Mouse (Mus musculus) small intestine, adult 2 months (tissue): ENCODE results near the gene Hoxa9. TPM values are rescaled to one million over a fixed set of nuclear protein-coding genes. Genes with fewer than 3 reads are reported as not detected.

Experiments
- H3K27ac ChIP-seq: fragments of 200-500 bp; 2 replicates; pipeline ENCODE4 v1.5.1; 2012; ENCODE audit warnings: low read depth, low read length, control low read depth, inconsistent platforms; ENCODE audit not compliant: insufficient read depth
- H3K27me3 ChIP-seq: fragments of 200-500 bp; 2 replicates; pipeline ENCODE4 v1.6.1; 2012; ENCODE audit warnings: mild to moderate bottlenecking, moderate library complexity, low read length, inconsistent platforms; ENCODE audit not compliant: control insufficient read depth, insufficient read depth
- H3K36me3 ChIP-seq: fragments of 200-500 bp; 2 replicates; pipeline ENCODE4 v1.6.1; 2012; ENCODE audit warnings: mild to moderate bottlenecking, low read length, control low read depth, inconsistent platforms; ENCODE audit not compliant: control insufficient read depth, insufficient read depth
- H3K4me1 ChIP-seq: fragments of 200-500 bp; 2 replicates; pipeline ENCODE4 v1.6.1; 2012; ENCODE audit warnings: low read length, inconsistent platforms, mixed read lengths; ENCODE audit not compliant: control insufficient read depth, insufficient read depth, insufficient read length
- H3K4me3 ChIP-seq: fragments of 200-500 bp; 2 replicates; pipeline ENCODE4 v1.5.1; 2012; ENCODE audit warnings: low read depth, mild to moderate bottlenecking, control low read depth, inconsistent platforms, low read length, moderate library complexity
- CTCF ChIP-seq: fragments of 200-500 bp; IDR thresholded peaks from 2 replicates; pipeline ENCODE4 v1.5.1; 2012; ENCODE audit warnings: low read depth, mild to moderate bottlenecking, control low read depth, inconsistent platforms, low read length, moderate library complexity, mixed read lengths; ENCODE audit not compliant: insufficient replicate concordance, insufficient read length; ENCODE audit errors: extremely low read depth
- POLR2A ChIP-seq: fragments of 200-500 bp; IDR thresholded peaks from 2 replicates; pipeline ENCODE4 v1.6.1; 2012; ENCODE audit warnings: low read depth, mild to moderate bottlenecking, control low read depth, inconsistent platforms, low read length, moderate library complexity
- WGBS: fragments of 180-500 bp; shearing (Covaris S2); methylation state at CpG from one replicate; pipeline ENCODE4 v1.1.7; 2018; 5-methylcytosine and 5-hydroxymethylcytosine counted together
- polyA plus RNA-seq: library from polyadenylated mRNA; depleted of rRNA; stranded (reverse); fragments of >200 nt; gene quantifications from 2 replicates; pipeline ENCODE4 v1.2.3, GENCODE M21; 2012

Gene Hoxa9
- polyA plus RNA-seq, 1 experiment = not detected

- no peak for TF ChIP-seq CTCF
- no peak for TF ChIP-seq POLR2A
- Histone ChIP-seq H3K4me1 (no peaks in the 10 kb centered on the region; the same call in 1 of the 2 replicates), H3K27me3 (peaks cover 87% of the 10 kb centered on the region), H3K36me3 (no peaks in the 10 kb centered on the region), H3K4me3 (no peak overlapping the region), H3K27ac (no peak overlapping the region)
- WGBS = 7% methylated on average over 23 of the region's 23 CpGs
Measured at GRCm38 (mm10) chr6:52232984-52233545, 2.2 kb upstream of the Hoxa9 start.

DNA sequence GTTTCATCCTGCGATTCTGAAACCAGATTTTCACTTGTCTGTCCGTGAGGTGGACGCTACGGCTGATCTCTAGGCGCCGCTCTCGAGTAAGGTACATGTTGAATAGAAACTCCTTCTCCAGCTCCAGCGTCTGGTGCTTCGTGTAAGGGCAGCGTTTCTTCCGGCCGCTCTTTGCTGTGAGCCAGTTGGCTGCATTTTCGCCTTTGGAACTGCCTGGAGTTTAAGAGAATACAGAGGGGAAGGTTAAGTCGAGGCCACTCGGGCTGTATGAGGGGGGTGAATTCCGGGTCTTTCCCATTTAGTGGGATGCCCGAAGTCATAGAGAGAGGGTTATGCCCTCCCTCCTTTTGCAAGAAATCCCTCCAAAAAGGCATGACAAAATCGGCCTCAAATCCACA lies 1.7 kb upstream of the Hoxa9 start:
- Histone ChIP-seq H3K4me3 (no peak overlapping the region), H3K36me3 (no peaks in the 10 kb centered on the region), H3K4me1 (no peaks in the 10 kb centered on the region; the same call in 1 of the 2 replicates), H3K27me3 (peaks cover 86% of the 10 kb centered on the region), H3K27ac (no peak overlapping the region)
- 1% methylated on average over 18 of the region's 18 CpGs for whole genome bisulfite sequencing
- no peak for TF ChIP-seq CTCF
- no peak for TF ChIP-seq POLR2A

DNA sequence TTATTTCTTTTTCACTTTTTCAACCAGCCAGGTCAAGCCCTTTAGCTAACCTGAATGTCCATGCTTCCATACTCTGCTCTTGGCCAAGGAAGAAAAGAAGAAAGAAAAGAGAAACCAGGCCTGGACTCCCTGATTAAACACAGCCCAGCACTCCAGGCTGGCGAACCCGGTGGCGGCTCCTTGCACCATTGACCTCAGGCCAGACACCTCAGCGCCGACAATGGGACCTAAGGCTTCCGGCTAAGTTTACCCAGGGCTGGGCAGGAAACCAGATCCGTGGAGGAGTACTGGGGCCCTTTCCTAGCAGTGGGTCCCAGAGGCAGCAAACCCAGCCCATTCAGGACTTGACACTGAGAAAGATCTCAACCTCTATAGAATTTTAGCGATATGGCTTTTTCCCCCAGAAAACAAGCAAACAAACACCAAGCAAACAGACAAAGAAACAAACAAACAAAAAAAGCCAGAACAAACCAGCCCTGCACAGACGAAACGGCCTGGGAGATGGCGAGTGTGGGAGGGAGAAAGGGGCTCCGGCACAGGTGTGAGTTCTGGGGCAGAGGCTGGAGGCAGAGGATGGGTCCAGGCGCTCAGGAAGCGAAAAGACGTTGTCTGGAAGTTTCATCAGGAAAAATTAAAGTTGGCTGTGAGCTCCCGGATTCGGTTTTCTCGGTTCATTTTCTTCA lies 1.1 kb upstream of the Hoxa9 start:
- no peak overlapping the region for H3K4me3 ChIP-seq
- no peak overlapping the region for H3K27ac ChIP-seq
- 4% methylated on average over 18 of the region's 18 CpGs for WGBS
- no peak for TF ChIP-seq CTCF
- TF ChIP-seq POLR2A = no peak
- H3K27me3 ChIP-seq = peaks cover 87% of the 10 kb centered on the region
- no peaks in the 10 kb centered on the region; the same call in 1 of the 2 replicates for H3K4me1 ChIP-seq
- H3K36me3 ChIP-seq = no peaks in the 10 kb centered on the region

GRCm38 (mm10) chr6:52229558-52230416 lies 1.1 kb downstream of the Hoxa9 start:
- Histone ChIP-seq H3K4me1 (peaks cover 4% of the 10 kb centered on the region; the same call in 1 of the 2 replicates), H3K36me3 (no peaks in the 10 kb centered on the region), H3K27me3 (peaks cover 92% of the 10 kb centered on the region), H3K27ac (no peak overlapping the region), H3K4me3 (no peak overlapping the region)
- TF ChIP-seq POLR2A (no peak), CTCF (no peak)
- 4% methylated on average over 44 of the region's 44 CpGs for WGBS

DNA sequence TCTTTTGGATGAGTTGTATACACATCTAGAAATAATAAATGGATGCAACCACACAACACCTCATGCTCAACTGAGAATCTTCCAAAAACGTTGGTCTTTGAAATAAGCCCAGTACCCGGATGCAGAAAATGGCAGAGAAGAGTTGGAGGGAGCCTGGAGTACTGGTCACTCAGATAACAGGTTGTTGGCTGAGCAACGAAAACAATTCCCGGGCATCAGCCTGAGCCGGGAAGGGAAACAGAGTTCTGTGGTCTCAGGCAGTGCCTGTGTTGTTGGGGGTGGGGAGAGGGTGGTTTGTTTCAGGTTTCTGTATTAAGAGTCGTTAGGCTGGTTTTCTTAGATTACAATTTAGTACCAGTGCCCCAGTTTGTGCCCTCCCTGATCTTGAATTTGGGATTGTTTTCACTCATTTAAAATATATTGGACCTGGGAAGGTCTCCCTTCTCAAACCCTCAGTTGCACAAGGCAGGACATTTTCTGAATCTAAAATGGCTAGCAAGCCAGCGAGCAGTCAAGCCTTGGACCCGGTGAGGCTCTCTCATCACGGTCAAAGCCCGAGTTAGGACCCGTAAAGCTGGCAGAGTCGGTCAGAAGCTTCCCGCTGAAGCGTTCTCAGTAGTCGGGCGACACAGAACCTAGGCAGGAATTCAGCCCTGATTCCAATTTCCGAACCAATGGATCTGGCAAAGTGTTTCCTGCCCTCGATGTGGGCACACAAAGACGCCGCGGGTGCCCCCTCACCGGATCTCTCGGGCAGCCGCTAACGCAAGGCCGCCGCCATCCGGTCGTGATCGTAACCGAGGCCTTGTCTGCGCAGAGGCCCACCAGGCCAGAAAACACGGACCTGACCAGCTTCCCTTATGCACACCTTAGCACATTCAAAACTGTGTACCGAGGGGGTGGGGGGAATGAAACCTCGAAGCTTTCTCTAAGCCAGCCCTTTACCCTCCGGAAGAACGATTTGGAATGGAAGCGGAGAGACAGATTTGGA lies 2.1 kb downstream of the Hoxa9 start:
- Histone ChIP-seq H3K36me3 (no peaks in the 10 kb centered on the region), H3K4me3 (no peak overlapping the region), H3K4me1 (peaks cover 4% of the 10 kb centered on the region; the same call in 1 of the 2 replicates), H3K27me3 (peaks cover 91% of the 10 kb centered on the region), H3K27ac (no peak overlapping the region)
- TF ChIP-seq POLR2A (no peak), CTCF (no peak)
- 6% methylated on average over 38 of the region's 38 CpGs for WGBS

- 16% methylated on average over 11 of the region's 11 CpGs for WGBS
- Histone ChIP-seq H3K27ac (no peak overlapping the region), H3K27me3 (peaks cover 85% of the 10 kb centered on the region), H3K4me1 (peaks cover 4% of the 10 kb centered on the region; the same call in 1 of the 2 replicates), H3K4me3 (no peak overlapping the region), H3K36me3 (no peaks in the 10 kb centered on the region)
- TF ChIP-seq POLR2A (no peak), CTCF (no peak)
Measured at GRCm38 (mm10) chr6:52227470-52228222, 3.2 kb downstream of the Hoxa9 start.
